Mouse (Mus musculus) layer of hippocampus, adult 8-10 months (tissue): ENCODE data around the gene Hps4. TPM values are rescaled to one million over a fixed set of nuclear protein-coding genes. Genes with fewer than 3 reads are reported as not detected.
"Not testable (repeated sequence)": the region's sequence is repeated elsewhere in the genome, so short reads cannot be mapped to it uniquely, and the experiment has no call there.

Experiments
- DNase-seq, 2 experiments: peaks; one replicate each; pipeline ENCODE4 v3.0.0; 2022; ENCODE audit warnings: low spot score in 2 of 2
- total RNA-seq, 4 experiments: library from RNA; stranded (reverse); gene quantifications; 2 replicates each; pipeline ENCODE4 v1.2.4; 2022

Gene Hps4
- 10 to 100 TPM; 37.3 to 45.1 (median 39.2) TPM for total RNA-seq

- peak; percentile 66 to 87 for DNase-seq
Observed at GRCm38 (mm10) chr5:112342463-112343204, at the start of gene Hps4, which contains the start of gene Srrd. TSS of gene Hps4 (plus strand) at chr5:112343083. TSS of gene Srrd (minus strand) at chr5:112343040.

- DNase-seq, result no peak
Observed at GRCm38 (mm10) chr5:112293800-112294199, 49.1 kb upstream of the Hps4 start.

DNA sequence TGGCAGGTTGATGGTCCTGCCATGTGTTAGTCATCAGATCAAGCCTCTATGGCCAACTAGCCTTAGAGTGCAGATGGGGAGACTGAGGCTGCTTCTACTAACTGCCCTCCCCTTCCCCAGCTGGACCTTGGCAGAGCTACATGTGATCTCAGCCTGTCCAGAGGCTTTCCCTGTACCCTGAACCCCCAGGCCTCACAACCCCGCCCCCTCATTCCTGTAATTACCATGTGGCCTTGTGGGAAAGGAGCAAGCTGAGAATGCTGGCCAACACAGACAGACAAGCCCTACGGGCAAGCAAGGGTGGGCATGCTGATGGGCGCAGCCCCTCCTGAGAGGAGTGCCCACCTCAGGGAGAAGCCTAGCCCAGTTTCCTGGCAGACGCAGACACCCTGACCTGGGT lies 48.2 kb upstream of the Hps4 start:
- DNase-seq, result no peak

DNA sequence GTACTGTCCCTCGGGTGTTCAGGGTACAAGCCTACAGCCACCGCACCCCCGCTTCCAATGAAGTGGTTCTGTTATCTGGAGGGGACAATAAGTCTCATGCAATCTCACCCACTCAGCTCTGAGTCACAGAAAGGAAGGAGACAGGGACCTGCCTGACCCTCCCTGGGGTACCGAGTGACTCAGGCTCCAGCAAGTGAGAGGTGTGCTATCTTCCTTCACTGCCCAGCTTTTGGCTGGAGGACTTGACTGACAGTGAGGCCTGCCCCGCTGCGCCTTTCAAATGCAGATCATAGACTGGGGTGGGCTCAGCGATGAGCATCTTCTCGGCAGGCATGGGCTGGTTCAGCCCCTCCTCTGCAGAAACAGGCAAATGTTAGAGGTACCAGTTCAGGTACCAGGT lies 47.7 kb upstream of the Hps4 start:
- no peak for DNase-seq

- no peak for DNase-seq
Observed at GRCm38 (mm10) chr5:112295564-112295963, 47.3 kb upstream of the Hps4 start.

GRCm38 (mm10) chr5:112296404-112297181 lies 46.3 kb upstream of the Hps4 start:
- DNase-seq, result no peak

- no peak for DNase-seq
Observed at GRCm38 (mm10) chr5:112297257-112297656, 45.6 kb upstream of the Hps4 start.

DNA sequence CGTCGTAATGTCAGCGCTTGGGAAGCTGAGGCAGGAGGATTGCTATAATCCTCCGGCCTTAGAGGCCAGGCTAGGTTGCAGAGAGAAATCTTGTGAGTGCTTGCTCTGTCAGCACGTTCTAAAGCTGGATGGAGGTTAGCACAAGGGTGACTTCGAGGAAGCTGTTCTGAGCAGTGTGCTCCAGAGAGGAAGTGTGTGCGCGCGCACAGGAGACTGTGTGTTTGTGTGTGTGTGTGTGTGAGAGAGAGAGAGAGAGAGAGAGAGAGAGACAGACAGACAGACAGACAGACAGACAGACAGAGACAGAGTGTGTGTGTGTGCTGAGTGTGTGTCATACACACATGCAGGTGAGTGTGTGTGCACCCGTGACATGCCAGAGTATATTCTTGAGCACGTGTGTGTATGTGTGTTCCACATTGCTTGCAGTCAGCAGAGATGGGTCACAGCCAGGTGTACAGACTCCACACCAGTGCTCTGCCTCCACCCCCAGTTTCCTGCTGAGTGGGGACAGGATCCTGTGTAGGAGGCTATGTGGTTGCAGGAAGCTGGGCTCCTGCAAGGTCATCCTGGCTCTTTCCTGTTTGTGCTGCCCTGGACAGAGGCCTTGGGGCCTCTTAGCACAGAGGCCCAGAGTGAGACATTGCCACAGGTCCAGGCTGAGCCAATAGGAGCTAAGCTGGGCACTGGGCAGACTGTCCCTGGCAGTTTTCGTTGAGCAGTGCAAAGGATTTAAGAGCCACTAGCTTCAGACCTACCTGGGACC lies 44.5 kb upstream of the Hps4 start:
- DNase-seq, result no peak

DNA sequence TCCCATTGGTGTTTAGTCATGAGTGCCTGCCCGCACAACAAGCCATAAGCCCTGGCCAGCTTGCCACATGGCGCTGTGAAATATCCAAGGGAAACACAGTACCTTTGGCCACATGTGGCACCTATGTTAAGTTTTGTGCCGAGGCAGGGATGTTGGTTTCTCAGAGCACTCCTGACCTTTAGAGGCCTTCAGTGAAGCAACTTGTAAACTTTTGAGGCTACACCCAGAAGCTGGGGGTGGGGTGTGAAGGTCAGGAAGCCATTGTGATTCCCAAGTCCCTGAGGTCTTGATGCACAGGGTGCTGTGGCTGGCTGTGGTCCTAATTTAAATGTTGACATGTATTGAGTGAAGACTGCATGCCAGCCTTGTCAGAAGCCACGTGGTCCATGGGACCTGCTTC lies 43.5 kb upstream of the Hps4 start:
- no peak for DNase-seq

DNA sequence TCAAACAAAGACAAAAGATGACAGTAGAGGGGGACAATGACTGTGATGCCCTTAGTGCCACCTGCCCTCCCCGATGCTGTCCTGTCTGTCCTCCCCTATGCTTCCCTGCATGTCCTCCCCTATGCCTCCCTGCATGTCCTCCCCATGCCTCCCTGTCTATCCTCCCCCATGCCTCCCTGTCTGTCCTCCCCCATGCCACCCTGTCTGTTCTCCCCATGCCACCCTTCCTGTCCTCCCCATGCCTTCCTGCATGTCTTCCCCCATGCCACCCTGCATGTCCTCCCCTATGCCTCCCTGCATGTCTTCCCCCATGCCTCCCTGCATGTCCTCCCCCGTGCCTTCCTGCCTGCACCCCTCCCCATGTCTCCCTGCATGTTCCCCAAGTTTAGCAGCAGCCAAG lies 42.8 kb upstream of the Hps4 start:
- DNase-seq, result no peak

GRCm38 (mm10) chr5:112300721-112301308 lies 42.1 kb upstream of the Hps4 start:
- DNase-seq, result no peak

GRCm38 (mm10) chr5:112301694-112302093 lies 41.2 kb upstream of the Hps4 start:
- DNase-seq, result no peak

DNA sequence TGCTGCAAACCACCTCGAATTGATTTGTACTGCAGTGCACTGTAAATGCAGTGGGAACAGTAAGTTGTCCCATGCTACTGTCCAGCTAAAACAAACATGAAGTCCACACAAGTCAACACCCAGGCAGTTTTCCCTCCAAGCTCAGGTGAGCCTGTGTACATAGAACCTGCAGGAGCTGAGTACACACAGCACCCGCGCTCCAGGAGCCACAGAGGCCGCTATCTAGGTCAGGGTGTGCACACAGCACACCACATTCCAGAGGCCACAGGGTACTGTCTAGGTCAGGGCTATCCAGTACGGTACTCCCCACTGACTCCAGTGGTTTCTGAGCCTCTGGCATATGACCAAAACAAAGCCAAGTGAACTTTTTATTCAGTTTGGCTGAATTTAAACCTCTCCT lies 40.6 kb upstream of the Hps4 start:
- no peak for DNase-seq

GRCm38 (mm10) chr5:112305842-112306241 lies 37.0 kb upstream of the Hps4 start:
- DNase-seq, result no peak

DNA sequence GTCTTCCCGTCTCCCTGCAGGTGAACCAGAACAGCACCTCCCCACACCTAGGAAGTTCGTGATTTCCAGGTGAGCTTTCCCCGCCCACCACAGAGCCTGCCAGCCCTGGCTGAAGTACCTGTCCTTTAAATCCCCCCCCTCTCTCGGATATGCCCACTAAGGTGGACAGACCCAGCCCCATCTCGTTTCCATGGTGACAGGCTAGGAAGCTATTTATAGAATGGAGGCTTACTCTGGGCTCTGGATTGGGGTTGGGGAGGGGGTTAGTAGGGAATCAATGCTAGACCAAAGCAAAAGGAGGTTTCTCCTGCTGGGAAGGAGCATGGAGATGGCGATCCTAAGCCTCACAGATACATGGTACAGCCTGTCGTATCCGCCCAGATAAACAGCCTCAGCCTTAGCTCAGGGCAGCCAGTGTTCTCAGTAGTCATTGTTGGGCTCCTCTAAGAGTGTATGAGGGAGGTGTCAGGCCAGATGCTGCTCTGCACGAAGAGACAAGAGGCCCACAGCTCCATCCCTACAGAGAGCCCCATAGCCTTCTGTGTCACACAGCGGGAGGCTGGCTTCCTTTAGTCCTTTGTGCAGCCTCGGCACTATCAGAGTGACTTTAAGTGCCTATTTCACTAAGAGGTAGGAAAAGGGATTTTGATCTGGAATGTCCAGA lies 29.5 kb upstream of the Hps4 start:
- no peak for DNase-seq

- no peak for DNase-seq
Observed at GRCm38 (mm10) chr5:112316468-112316867, 26.4 kb upstream of the Hps4 start.

GRCm38 (mm10) chr5:112317328-112317727 lies 25.6 kb upstream of the Hps4 start:
- no peak for DNase-seq

DNA sequence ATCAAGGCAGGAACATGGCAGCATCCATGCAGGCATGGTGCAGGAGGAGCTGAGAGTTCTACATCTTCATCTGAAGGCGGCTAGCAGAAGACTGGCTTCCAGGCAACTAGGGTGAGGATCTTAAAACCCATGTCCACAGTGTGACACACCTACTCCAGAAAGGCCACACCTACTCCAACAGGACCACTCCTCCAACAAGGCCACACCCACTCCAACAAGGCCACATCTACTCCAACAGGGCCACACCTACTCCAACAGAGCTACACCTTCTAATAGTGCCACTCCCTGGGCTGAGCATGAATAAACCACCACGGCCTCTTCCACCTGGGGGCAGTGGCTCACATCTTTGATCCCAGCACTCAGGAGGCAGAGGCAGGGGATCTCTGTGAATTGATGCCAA lies 23.5 kb upstream of the Hps4 start:
- DNase-seq, result not testable (repeated sequence)

DNA sequence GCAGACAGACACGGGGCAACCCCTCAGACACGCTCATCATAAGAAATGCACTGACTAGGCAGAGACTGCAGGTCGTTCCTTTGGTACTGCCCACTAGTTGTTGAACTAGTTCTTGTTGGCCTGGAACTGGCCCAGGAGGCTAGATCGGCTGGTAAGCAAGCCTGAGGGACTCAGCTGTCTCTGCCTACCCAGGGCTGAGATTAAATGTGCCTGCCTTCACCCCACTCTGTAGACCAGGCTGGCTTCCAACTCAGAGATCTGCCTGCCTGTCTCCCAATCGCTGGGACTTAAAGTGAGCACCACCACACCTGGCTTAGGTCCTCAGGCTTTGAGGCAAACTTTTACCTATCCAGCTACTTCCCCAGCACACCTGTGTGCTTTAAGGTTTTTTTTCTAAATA lies 22.5 kb upstream of the Hps4 start:
- DNase-seq, result no peak

DNA sequence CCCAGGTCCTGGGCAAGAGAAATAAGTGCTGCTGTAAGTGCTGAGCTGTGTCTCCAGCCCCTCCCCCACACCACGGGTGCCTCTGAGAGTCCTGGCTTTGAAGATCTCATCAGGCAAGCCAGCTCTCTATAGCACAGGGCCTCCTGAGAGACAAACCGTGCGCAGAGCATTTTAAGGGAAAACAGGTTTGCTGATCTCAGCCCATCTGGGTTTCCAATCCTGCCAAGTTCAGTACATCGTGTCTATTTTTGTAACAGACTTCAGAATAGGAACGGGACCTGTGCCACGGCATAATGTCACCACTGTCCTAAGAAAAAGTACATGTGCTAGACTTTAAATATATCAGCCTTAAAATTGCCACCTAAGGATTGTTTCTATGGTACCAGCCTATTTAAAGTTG lies 21.9 kb upstream of the Hps4 start:
- peak; percentile 85 to 91 for DNase-seq

- DNase-seq, result no peak
Observed at GRCm38 (mm10) chr5:112321376-112321775, 21.5 kb upstream of the Hps4 start.
